Mouse (Mus musculus) midbrain, embryonic 13.5 days (tissue): ENCODE measurements around the gene Mettl8. TPM values are rescaled to one million over a fixed set of nuclear protein-coding genes. Genes with fewer than 3 reads are reported as not detected.

Experiments used
- ATAC-seq: fragments of 200-750 bp; cut with Nextera tagmentation; 2 replicates; pipeline ENCODE4 v1.8.0; 2017; ENCODE audit warnings: mild to moderate bottlenecking, moderate TSS enrichment, moderate library complexity
- H3K27ac ChIP-seq: fragments of 300-500 bp; sonication (generic); 2 replicates; pipeline ENCODE4 v1.5.1; 2015; ENCODE audit warnings: inconsistent platforms, mild to moderate bottlenecking, moderate library complexity
- H3K27me3 ChIP-seq: fragments of 300-500 bp; sonication (generic); 2 replicates; pipeline ENCODE4 v1.6.1; 2015; ENCODE audit warnings: mild to moderate bottlenecking, inconsistent platforms
- H3K36me3 ChIP-seq: fragments of 300-500 bp; sonication (generic); 2 replicates; pipeline ENCODE4 v1.6.1; 2015; ENCODE audit warnings: mild to moderate bottlenecking, inconsistent platforms
- H3K4me1 ChIP-seq: fragments of 300-500 bp; sonication (generic); replicated peaks from 2 replicates; pipeline ENCODE4 v1.6.1; 2015; ENCODE audit warnings: inconsistent platforms
- H3K4me2 ChIP-seq: fragments of 300-500 bp; sonication (generic); replicated peaks from 2 replicates; pipeline ENCODE4 v1.6.1; 2015; ENCODE audit warnings: moderate library complexity, mild to moderate bottlenecking, inconsistent platforms
- H3K4me3 ChIP-seq: fragments of 300-500 bp; sonication (generic); replicated peaks from 2 replicates; pipeline ENCODE4 v1.5.1; 2015; ENCODE audit warnings: mild to moderate bottlenecking, inconsistent platforms
- H3K9ac ChIP-seq: fragments of 300-500 bp; sonication (generic); replicated peaks from 2 replicates; pipeline ENCODE4 v1.6.1; 2015; ENCODE audit warnings: mild to moderate bottlenecking, inconsistent platforms
- H3K9me3 ChIP-seq: fragments of 300-500 bp; sonication (generic); 2 replicates; pipeline ENCODE4 v1.6.1; 2016; ENCODE audit warnings: mild to moderate bottlenecking, inconsistent platforms
- WGBS: fragments of 180-500 bp; shearing (Covaris S2); methylation state at CpG from one replicate; pipeline ENCODE4 v1.1.7; 2015; 5-methylcytosine and 5-hydroxymethylcytosine counted together
- polyA plus RNA-seq: library from polyadenylated mRNA; unstranded; fragments of >200 nt; fragmentation: Nextera tagmentation; extraction: Ambion mirVana; gene quantifications from 2 replicates; pipeline ENCODE4 v1.2.1, GENCODE M21; 2015

The Mettl8 gene
- polyA plus RNA-seq: 13.4 and 15.8 TPM in 2 replicates

GRCm38 (mm10) chr2:71055300-71056114, at the start of gene Mettl8, which contains the start of gene Dcaf17:
Mettl8 (minus strand) TSS chr2:71055583.
Dcaf17 (plus strand) TSS chr2:71055328.
- no peaks in the 10 kb centered on the region for H3K27me3 ChIP-seq
- peak within 1 kb of the TSS; percentile 96 for H3K27ac ChIP-seq
- H3K36me3 ChIP-seq: peaks cover 11% of the 10 kb centered on the region
- peak; percentile 98 for ATAC-seq
- no peaks in the 10 kb centered on the region for H3K9me3 ChIP-seq
- peak within 1 kb of the TSS; percentile 86 for H3K4me3 ChIP-seq
- H3K9ac ChIP-seq: peak within 1 kb of the TSS; percentile 86
- peak within 1 kb of the TSS; percentile 78 for H3K4me2 ChIP-seq
- peaks cover 20% of the 10 kb centered on the region for H3K4me1 ChIP-seq
- 0% methylated on average over 57 of the region's 57 CpGs for WGBS

GRCm38 (mm10) chr2:71104696-71105095, 49.3 kb upstream of the Mettl8 start:
- no peak overlapping the region for H3K27ac ChIP-seq
- H3K9me3 ChIP-seq: no peaks in the 10 kb centered on the region
- WGBS: 71% methylated on average over 3 of the region's 3 CpGs
- H3K4me3 ChIP-seq: no peak overlapping the region
- H3K9ac ChIP-seq: no peak overlapping the region
- H3K4me1 ChIP-seq: no peaks in the 10 kb centered on the region
- H3K4me2 ChIP-seq: no peak overlapping the region
- ATAC-seq: no peak
- no peaks in the 10 kb centered on the region for H3K27me3 ChIP-seq
- H3K36me3 ChIP-seq: peaks cover 12% of the 10 kb centered on the region

GRCm38 (mm10) chr2:71103292-71103680, 47.9 kb upstream of the Mettl8 start:
- Histone ChIP-seq H3K4me1 (no peaks in the 10 kb centered on the region), H3K9ac (no peak overlapping the region), H3K9me3 (no peaks in the 10 kb centered on the region), H3K27ac (no peak overlapping the region), H3K27me3 (no peaks in the 10 kb centered on the region), H3K4me3 (no peak overlapping the region), H3K4me2 (no peak overlapping the region), H3K36me3 (peaks cover 19% of the 10 kb centered on the region)
- 93% methylated on average over 4 of the region's 4 CpGs for WGBS
- ATAC-seq: no peak

- H3K36me3 ChIP-seq: peaks cover 19% of the 10 kb centered on the region
- H3K27me3 ChIP-seq: no peaks in the 10 kb centered on the region
- H3K27ac ChIP-seq: no peak overlapping the region
- H3K9me3 ChIP-seq: no peaks in the 10 kb centered on the region
- no peak for ATAC-seq
- H3K9ac ChIP-seq: no peak overlapping the region
- H3K4me3 ChIP-seq: no peak overlapping the region
- H3K4me2 ChIP-seq: no peak overlapping the region
- WGBS: 89% methylated on average over 10 of the region's 10 CpGs
- H3K4me1 ChIP-seq: no peaks in the 10 kb centered on the region
Observed at GRCm38 (mm10) chr2:71102621-71103291, 47.4 kb upstream of the Mettl8 start.

- Histone ChIP-seq H3K9ac (no peak overlapping the region), H3K4me2 (no peak overlapping the region), H3K27ac (no peak overlapping the region), H3K27me3 (no peaks in the 10 kb centered on the region), H3K9me3 (no peaks in the 10 kb centered on the region), H3K4me1 (no peaks in the 10 kb centered on the region), H3K36me3 (peaks cover 29% of the 10 kb centered on the region), H3K4me3 (no peak overlapping the region)
- ATAC-seq: no peak
- 83% methylated on average over 7 of the region's 7 CpGs for WGBS
Observed at GRCm38 (mm10) chr2:71096170-71096569, 40.8 kb upstream of the Mettl8 start.

- peaks cover 41% of the 10 kb centered on the region for H3K36me3 ChIP-seq
- H3K27me3 ChIP-seq: no peaks in the 10 kb centered on the region
- no peaks in the 10 kb centered on the region for H3K9me3 ChIP-seq
- H3K4me3 ChIP-seq: no peak overlapping the region
- H3K4me2 ChIP-seq: no peak overlapping the region
- no peak overlapping the region for H3K27ac ChIP-seq
- H3K4me1 ChIP-seq: no peaks in the 10 kb centered on the region
- WGBS: 91% methylated on average over 4 of the region's 4 CpGs
- H3K9ac ChIP-seq: no peak overlapping the region
- no peak for ATAC-seq
Observed at GRCm38 (mm10) chr2:71090660-71091445, 35.5 kb upstream of the Mettl8 start.

- Histone ChIP-seq H3K4me2 (no peak overlapping the region), H3K36me3 (peaks cover 41% of the 10 kb centered on the region), H3K4me1 (no peaks in the 10 kb centered on the region), H3K27ac (no peak overlapping the region), H3K27me3 (no peaks in the 10 kb centered on the region), H3K4me3 (no peak overlapping the region), H3K9ac (no peak overlapping the region), H3K9me3 (no peaks in the 10 kb centered on the region)
- 85% methylated on average over 3 of the region's 3 CpGs for WGBS
- ATAC-seq: no peak
Observed at GRCm38 (mm10) chr2:71089766-71090165, 34.4 kb upstream of the Mettl8 start.

GRCm38 (mm10) chr2:71083454-71084193, 28.2 kb upstream of the Mettl8 start:
- Histone ChIP-seq H3K9me3 (no peaks in the 10 kb centered on the region), H3K4me3 (no peak overlapping the region), H3K4me1 (no peaks in the 10 kb centered on the region), H3K27ac (no peak overlapping the region), H3K4me2 (no peak overlapping the region), H3K36me3 (peaks cover 58% of the 10 kb centered on the region), H3K27me3 (no peaks in the 10 kb centered on the region), H3K9ac (no peak overlapping the region)
- WGBS: 94% methylated on average over 6 of the region's 6 CpGs
- no peak for ATAC-seq

GRCm38 (mm10) chr2:71082416-71082815, 27.0 kb upstream of the Mettl8 start:
- no peak overlapping the region for H3K9ac ChIP-seq
- no peak for ATAC-seq
- no peaks in the 10 kb centered on the region for H3K4me1 ChIP-seq
- WGBS: 87% methylated on average over 7 of the region's 7 CpGs
- no peak overlapping the region for H3K27ac ChIP-seq
- no peaks in the 10 kb centered on the region for H3K9me3 ChIP-seq
- no peak overlapping the region for H3K4me2 ChIP-seq
- no peaks in the 10 kb centered on the region for H3K27me3 ChIP-seq
- H3K4me3 ChIP-seq: no peak overlapping the region
- H3K36me3 ChIP-seq: peaks cover 48% of the 10 kb centered on the region

GRCm38 (mm10) chr2:71073828-71074227, 18.4 kb upstream of the Mettl8 start:
- Histone ChIP-seq H3K9ac (no peak overlapping the region), H3K4me3 (no peak overlapping the region), H3K36me3 (0 out of 2 replicates have a peak, but pooled peaks cover 12% of the 10 kb centered on the region), H3K27ac (no peak overlapping the region), H3K4me2 (no peak overlapping the region), H3K4me1 (no peaks in the 10 kb centered on the region), H3K27me3 (no peaks in the 10 kb centered on the region), H3K9me3 (no peaks in the 10 kb centered on the region)
- ATAC-seq: no peak
- 93% methylated on average over 3 of the region's 3 CpGs for WGBS

- Histone ChIP-seq H3K27ac (no peak overlapping the region), H3K4me3 (no peak overlapping the region), H3K4me1 (no peaks in the 10 kb centered on the region), H3K27me3 (no peaks in the 10 kb centered on the region), H3K9me3 (no peaks in the 10 kb centered on the region), H3K36me3 (0 out of 2 replicates have a peak, but pooled peaks cover 11% of the 10 kb centered on the region), H3K9ac (no peak overlapping the region), H3K4me2 (no peak overlapping the region)
- no peak for ATAC-seq
- WGBS: 86% methylated on average over 3 of the region's 3 CpGs
Observed at GRCm38 (mm10) chr2:71073330-71073729, 17.9 kb upstream of the Mettl8 start.
